Mouse (Mus musculus): ENCODE data around the gene Gm11564. TPM values are rescaled to one million over a fixed set of nuclear protein-coding genes. Genes with fewer than 3 reads are reported as not detected.

Gm11564 gene
- total RNA-seq (2023), result not detected

DNA sequence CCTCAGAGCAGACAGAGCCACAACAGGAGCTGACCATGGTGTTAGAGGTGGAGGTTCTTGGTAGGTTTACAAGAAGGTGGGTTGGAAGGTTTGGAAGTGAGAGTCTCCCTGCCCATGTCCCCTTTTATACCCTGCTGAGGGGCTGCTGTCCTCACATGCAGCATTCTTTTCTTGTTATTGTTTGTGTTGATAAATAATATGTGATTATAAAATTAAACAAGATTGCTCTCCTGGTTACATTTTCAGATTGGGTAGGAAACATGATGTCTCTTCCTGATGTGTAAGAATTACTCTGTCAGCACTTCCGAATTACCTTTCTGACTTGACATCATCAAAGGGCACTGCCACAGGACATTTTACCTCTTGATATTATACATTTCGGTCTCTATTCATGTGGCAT, at the start of gene Gm11564:
TSS of gene Gm11564 (minus strand) at position 101 of the 400 bp plus-strand sequence.

GRCm38 (mm10) chr11:99864176-99864575, 48.7 kb upstream of the Gm11564 start, which contains the start of gene Gm11559:
TSS of gene Gm11559 (plus strand) at chr11:99864476.

GRCm38 (mm10) chr11:99857617-99858016, 42.2 kb upstream of the Gm11564 start, which contains the start of gene Gm11568:
TSS of gene Gm11568 (plus strand) at chr11:99857917.

GRCm38 (mm10) chr11:99851508-99851907, 36.0 kb upstream of the Gm11564 start, which contains the start of gene Krtap4-16:
TSS of gene Krtap4-16 (minus strand) at chr11:99851608.

DNA sequence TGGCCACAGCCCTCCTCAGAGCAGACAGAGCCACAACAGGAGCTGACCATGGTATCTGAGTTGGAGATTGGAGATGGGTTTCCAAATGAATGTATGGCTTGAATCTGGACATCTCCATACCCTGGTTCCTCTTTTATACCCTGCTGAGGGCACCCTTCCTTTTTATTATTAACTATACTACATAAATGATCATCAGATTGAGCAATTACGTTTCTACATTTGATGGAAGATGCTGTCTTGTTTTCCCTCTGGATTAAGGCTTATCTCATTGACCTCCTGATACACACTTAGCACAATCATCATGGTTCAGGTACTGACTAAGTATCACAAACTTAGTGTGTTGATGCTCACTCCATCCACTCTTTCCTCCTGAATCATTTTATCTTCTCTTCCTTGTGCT, 22.5 kb upstream of the Gm11564 start, which contains the start of gene 2300003K06Rik:
TSS of gene 2300003K06Rik (minus strand) at position 101 of the 400 bp plus-strand sequence.

DNA sequence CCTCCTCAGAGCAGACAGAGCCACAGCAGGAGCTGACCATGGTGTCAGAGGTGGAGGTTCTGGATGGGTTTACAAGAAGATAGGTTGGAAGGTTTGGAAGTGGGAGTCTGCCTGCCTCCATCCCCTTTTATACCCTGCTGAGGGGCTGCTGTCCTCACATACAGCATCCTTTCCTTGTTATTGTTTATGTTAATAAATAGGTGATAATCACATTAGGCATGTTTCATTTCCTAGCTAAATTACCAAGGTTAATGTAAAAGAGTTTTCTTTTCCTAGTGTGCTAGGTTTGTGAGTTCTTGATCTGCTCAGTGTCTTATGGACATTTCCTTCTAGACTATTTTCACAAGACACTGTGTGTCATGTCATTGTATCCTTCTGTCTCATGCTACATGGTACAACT, 5.7 kb downstream of the Gm11564 start, which contains the start of gene Krtap4-13:
TSS of gene Krtap4-13 (minus strand) at position 101 of the 400 bp plus-strand sequence.

DNA sequence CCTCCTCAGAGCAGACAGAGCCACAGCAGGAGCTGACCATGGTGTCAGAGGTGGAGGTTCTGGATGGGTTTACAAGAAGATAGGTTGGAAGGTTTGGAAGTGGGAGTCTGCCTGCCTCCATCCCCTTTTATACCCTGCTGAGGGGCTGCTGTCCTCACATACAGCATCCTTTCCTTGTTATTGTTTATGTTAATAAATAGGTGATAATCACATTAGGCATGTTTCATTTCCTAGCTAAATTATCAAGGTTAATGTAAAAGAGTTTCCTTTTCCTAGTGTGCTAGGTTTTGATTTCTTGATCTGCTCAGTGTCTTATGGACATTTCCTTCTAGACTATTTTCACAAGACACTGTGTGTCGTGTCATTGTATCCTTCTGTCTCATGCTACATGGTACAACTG, 11.1 kb downstream of the Gm11564 start, which contains the start of gene Gm11554:
TSS of gene Gm11554 (minus strand) at position 101 of the 400 bp plus-strand sequence.

GRCm38 (mm10) chr11:99798832-99799231, 16.6 kb downstream of the Gm11564 start, which contains the start of gene Gm11569:
TSS of gene Gm11569 (minus strand) at chr11:99798932.

GRCm38 (mm10) chr11:99793367-99793766, 22.1 kb downstream of the Gm11564 start, which contains the start of gene Gm11596:
TSS of gene Gm11596 (minus strand) at chr11:99793467.

DNA sequence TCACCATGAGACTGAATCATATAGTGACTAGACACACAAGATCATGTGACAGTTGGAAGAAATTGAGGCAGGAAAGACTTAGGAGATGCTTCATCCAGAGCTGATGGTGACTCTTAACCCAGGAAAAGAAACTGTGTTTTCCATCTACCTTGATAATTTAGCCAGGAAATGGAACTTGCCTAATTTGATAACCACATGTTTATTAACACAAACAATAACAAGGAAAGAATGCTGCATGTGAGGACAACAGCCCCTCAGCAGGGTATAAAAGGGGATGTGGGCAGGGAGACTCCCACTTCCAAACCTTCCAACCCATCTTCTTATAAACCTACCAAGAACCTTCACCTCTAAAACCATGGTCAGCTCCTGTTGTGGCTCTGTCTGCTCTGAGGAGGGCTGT, 30.6 kb downstream of the Gm11564 start, which contains the start of gene Krtap4-9:
TSS of gene Krtap4-9 (plus strand) at position 301 of the 400 bp plus-strand sequence.

GRCm38 (mm10) chr11:99780604-99781003, 34.9 kb downstream of the Gm11564 start, which contains the start of gene Krtap4-8:
TSS of gene Krtap4-8 (minus strand) at chr11:99780704.

GRCm38 (mm10) chr11:99772813-99773212, 42.7 kb downstream of the Gm11564 start, which contains the start of gene Gm11595:
TSS of gene Gm11595 (minus strand) at chr11:99772913.

Other genes with a start within 250 kb of the Gm11564 start
- not detected for gene Krtap3-1, start 249.0 kb downstream of the Gm11564 start, total RNA-seq (2023)
- not detected for gene Krtap1-5, start 234.7 kb downstream of the Gm11564 start, total RNA-seq (2023)
- not detected for gene Krtap1-4, start 232.0 kb downstream of the Gm11564 start, total RNA-seq (2023)
- not detected for gene Krtap1-3, start 224.3 kb downstream of the Gm11564 start, total RNA-seq (2023)
- gene Krtap9-3, start 217.6 kb downstream of the Gm11564 start, total RNA-seq (2023), result not detected
- not detected for gene Gm11938, start 212.4 kb downstream of the Gm11564 start, total RNA-seq (2023)
- gene Gm11937, start 205.5 kb downstream of the Gm11564 start, total RNA-seq (2023), result not detected
- gene Krtap2-4, start 200.8 kb downstream of the Gm11564 start, total RNA-seq (2023), result not detected
- gene Gm11562, start 195.2 kb downstream of the Gm11564 start, total RNA-seq (2023), result not detected
- gene Krtap4-1, start 187.4 kb downstream of the Gm11564 start, total RNA-seq (2023), result not detected
- gene Krtap4-2, start 180.6 kb downstream of the Gm11564 start, total RNA-seq (2023), result not detected
- not detected for gene Krtap4-7, start 171.6 kb downstream of the Gm11564 start, total RNA-seq (2023)
- not detected for gene Gm11555, start 165.4 kb downstream of the Gm11564 start, total RNA-seq (2023)
- gene Gm11563, start 156.7 kb downstream of the Gm11564 start, total RNA-seq (2023), result not detected
- not detected for gene Krtap4-6, start 149.7 kb downstream of the Gm11564 start, total RNA-seq (2023)
- not detected for gene Gm14190, start 124.9 kb downstream of the Gm11564 start, total RNA-seq (2023)
- not detected for gene Gm14180, start 81.4 kb downstream of the Gm11564 start, total RNA-seq (2023)
- gene Gm11595, start 42.8 kb downstream of the Gm11564 start, total RNA-seq (2023), result not detected
- not detected for gene Krtap4-8, start 35.0 kb downstream of the Gm11564 start, total RNA-seq (2023)
- not detected for gene Krtap4-9, start 30.5 kb downstream of the Gm11564 start, total RNA-seq (2023)
- not detected for gene Gm11596, start 22.2 kb downstream of the Gm11564 start, total RNA-seq (2023)
- not detected for gene Gm11569, start 16.7 kb downstream of the Gm11564 start, total RNA-seq (2023)
- gene Gm11554, start 11.2 kb downstream of the Gm11564 start, total RNA-seq (2023), result not detected
- not detected for gene Krtap4-13, start 5.8 kb downstream of the Gm11564 start, total RNA-seq (2023)
- gene 2300003K06Rik, start 22.4 kb upstream of the Gm11564 start, total RNA-seq (2023), result not detected
- gene Krtap4-16, start 35.9 kb upstream of the Gm11564 start, total RNA-seq (2023), result not detected
- gene Gm11568, start 42.3 kb upstream of the Gm11564 start, total RNA-seq (2023), result not detected
- not detected for gene Gm11559, start 48.8 kb upstream of the Gm11564 start, total RNA-seq (2023)
- not detected for gene Krtap9-1, start 57.7 kb upstream of the Gm11564 start, total RNA-seq (2023)
- not detected for gene Gm11567, start 63.5 kb upstream of the Gm11564 start, total RNA-seq (2023)
- gene Krtap31-1, start 92.3 kb upstream of the Gm11564 start, total RNA-seq (2023), result not detected
- gene Gm11565, start 99.1 kb upstream of the Gm11564 start, total RNA-seq (2023), result not detected
- gene Krtap31-2, start 120.6 kb upstream of the Gm11564 start, total RNA-seq (2023), result not detected
- gene Krtap9-5, start 132.8 kb upstream of the Gm11564 start, total RNA-seq (2023), result not detected
- gene Krtap29-1, start 163.4 kb upstream of the Gm11564 start, total RNA-seq (2023), result not detected
- gene Krtap16-1, start 170.9 kb upstream of the Gm11564 start, total RNA-seq (2023), result not detected
- gene Krtap17-1, start 178.3 kb upstream of the Gm11564 start, total RNA-seq (2023), result not detected
- not detected for gene Krt33a, start 200.5 kb upstream of the Gm11564 start, total RNA-seq (2023)
- gene Krt33b, start 214.2 kb upstream of the Gm11564 start, total RNA-seq (2023), result not detected
- gene Krt34, start 225.9 kb upstream of the Gm11564 start, total RNA-seq (2023), result not detected
- gene Krt31, start 234.9 kb upstream of the Gm11564 start, total RNA-seq (2023), result not detected

Data from B cell, adult 67 days (primary cell).